Mouse (Mus musculus): ENCODE measurements around the gene Ubash3a. TPM values are rescaled to one million over a fixed set of nuclear protein-coding genes. Genes with fewer than 3 reads are reported as not detected.

The Ubash3a gene
- polyA plus RNA-seq (2014; fragmentation: Illumina TruSeq; extraction: RNeasy Lipid Tissue Mini Kit (QIAGEN cat#74804); ENCODE audit: low read depth, low replicate concordance): not detected

DNA sequence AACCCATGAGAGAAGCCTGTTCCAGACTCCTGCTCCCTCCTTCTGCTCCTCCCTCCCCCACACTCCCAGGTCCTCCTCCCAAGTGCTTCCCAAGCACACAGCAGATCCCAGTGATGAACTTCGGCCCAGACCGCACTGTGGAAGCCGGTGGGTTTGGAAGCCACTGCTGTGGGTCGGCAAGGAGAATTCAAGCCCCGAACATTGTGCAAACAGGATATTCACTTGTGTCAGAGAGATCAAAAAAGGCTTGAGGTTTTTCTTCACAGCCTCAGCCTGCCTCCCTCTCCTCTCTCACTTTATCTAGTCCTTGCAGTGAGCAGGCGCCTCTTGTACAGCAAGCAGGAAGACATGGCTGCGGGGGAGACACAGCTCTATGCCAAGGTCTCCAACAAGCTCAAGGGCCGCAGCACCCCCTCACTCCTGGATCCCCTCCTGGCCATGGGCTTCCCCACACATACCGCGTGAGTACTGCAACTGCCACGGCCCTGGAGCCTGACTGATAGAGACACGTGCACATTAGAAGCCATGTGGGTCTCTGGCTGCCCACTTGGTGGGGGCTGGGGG, at the start of gene Ubash3a:
Gene Ubash3a, plus strand, starts transcription at position 103 of the 564 bp plus-strand sequence.

GRCm38 (mm10) chr17:31165127-31165526, 42.5 kb upstream of the Ubash3a start, which contains the start of gene Tff1:
Gene Tff1 (minus strand): TSS chr17:31165277.

GRCm38 (mm10) chr17:31198877-31199276, 8.8 kb upstream of the Ubash3a start, which contains the start of gene Tmprss3:
Gene Tmprss3 (minus strand): TSS chr17:31198977.

DNA sequence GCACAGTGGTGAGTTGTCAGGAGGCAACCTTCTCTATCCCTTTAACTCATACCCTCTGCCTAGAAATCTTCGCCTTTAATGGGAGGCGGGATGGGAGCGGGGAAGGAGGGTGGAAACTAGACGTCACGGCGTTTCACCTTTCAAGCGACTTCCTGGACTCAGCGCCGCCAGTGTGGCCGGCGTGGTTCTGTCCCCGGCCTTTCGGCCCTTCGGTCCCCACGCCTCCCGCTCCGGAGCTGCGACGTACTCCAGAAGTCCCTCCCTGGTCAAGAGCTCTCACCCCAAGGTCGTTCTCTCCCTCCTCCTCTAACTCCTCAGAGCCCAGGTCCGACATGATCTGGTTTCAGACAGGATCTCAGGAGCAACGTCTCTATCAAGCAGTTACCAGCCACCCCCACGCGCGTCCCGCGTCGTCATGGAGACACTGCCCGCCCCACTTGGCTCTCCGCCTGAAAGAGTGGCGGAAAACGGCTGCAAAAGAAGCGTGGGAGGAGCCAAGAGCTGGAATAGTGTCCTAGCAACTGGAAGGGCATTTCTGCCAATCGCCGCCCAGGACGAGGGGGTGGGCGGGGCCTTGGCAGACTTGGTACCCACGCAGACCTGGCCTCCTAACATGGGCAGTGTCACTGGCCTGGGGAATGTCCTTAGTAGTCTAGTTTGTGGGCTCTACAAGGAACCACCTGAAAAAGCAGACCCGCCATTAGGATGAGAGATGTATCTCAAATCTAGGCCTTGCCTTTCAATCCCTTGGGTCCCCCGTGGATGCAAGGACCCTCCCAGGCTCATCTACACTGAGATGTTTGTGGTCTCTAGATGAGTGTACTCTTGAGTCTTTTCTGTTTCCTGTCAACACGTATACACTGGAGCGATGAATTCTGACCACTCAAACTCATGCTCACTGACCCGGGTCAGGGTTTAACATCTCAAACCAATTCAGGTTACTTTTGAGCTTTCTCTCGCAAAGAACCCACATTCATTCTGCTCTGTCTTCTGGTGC, 69.5 kb downstream of the Ubash3a start, which contains the start of gene Rsph1:
Gene Rsph1, minus strand, starts transcription at position 462 of the 997 bp plus-strand sequence.

GRCm38 (mm10) chr17:31286492-31286891, 78.8 kb downstream of the Ubash3a start, which contains the start of gene Slc37a1:
Gene Slc37a1 (plus strand): TSS chr17:31286792.

Other genes with a start within 250 kb of the Ubash3a start
- gene Abcg1, start 150.2 kb upstream of the Ubash3a start, polyA plus RNA-seq (2014; fragmentation: Illumina TruSeq; extraction: RNeasy Lipid Tissue Mini Kit (QIAGEN cat#74804); ENCODE audit: low read depth, low replicate concordance): 3.7 TPM
- not detected for gene Tff3, start 78.2 kb upstream of the Ubash3a start, polyA plus RNA-seq (2014; fragmentation: Illumina TruSeq; extraction: RNeasy Lipid Tissue Mini Kit (QIAGEN cat#74804); ENCODE audit: low read depth, low replicate concordance)
- not detected for gene Tff2, start 63.6 kb upstream of the Ubash3a start, polyA plus RNA-seq (2014; fragmentation: Illumina TruSeq; extraction: RNeasy Lipid Tissue Mini Kit (QIAGEN cat#74804); ENCODE audit: low read depth, low replicate concordance)
- gene Tff1, start 42.6 kb upstream of the Ubash3a start, polyA plus RNA-seq (2014; fragmentation: Illumina TruSeq; extraction: RNeasy Lipid Tissue Mini Kit (QIAGEN cat#74804); ENCODE audit: low read depth, low replicate concordance): not detected
- not detected for gene Tmprss3, start 8.9 kb upstream of the Ubash3a start, polyA plus RNA-seq (2014; fragmentation: Illumina TruSeq; extraction: RNeasy Lipid Tissue Mini Kit (QIAGEN cat#74804); ENCODE audit: low read depth, low replicate concordance)
- 1.2 TPM for gene Rsph1, start 69.5 kb downstream of the Ubash3a start, polyA plus RNA-seq (2014; fragmentation: Illumina TruSeq; extraction: RNeasy Lipid Tissue Mini Kit (QIAGEN cat#74804); ENCODE audit: low read depth, low replicate concordance)
- 0.70 TPM for gene Slc37a1, start 78.9 kb downstream of the Ubash3a start, polyA plus RNA-seq (2014; fragmentation: Illumina TruSeq; extraction: RNeasy Lipid Tissue Mini Kit (QIAGEN cat#74804); ENCODE audit: low read depth, low replicate concordance)
- not detected for gene Pde9a, start 178.3 kb downstream of the Ubash3a start, polyA plus RNA-seq (2014; fragmentation: Illumina TruSeq; extraction: RNeasy Lipid Tissue Mini Kit (QIAGEN cat#74804); ENCODE audit: low read depth, low replicate concordance)

All from adrenal gland, adult 10 weeks (tissue).